Mouse (Mus musculus) brain, embryonic 14.5 days (tissue): ENCODE data around the gene Slc2a2.

ENCODE experiments used
- CTCF ChIP-seq: fragments of 200-500 bp; IDR thresholded peaks from 2 replicates; pipeline ENCODE4 v1.5.1; 2012; ENCODE audit warnings: inconsistent platforms, mild to moderate bottlenecking, moderate library complexity, borderline replicate concordance; ENCODE audit not compliant: insufficient read depth, insufficient read length; ENCODE audit errors: extremely low read depth
- POLR2A ChIP-seq: fragments of 200-500 bp; IDR thresholded peaks from 2 replicates; pipeline ENCODE4 v1.6.1; 2012; ENCODE audit warnings: mild to moderate bottlenecking, inconsistent platforms, borderline replicate concordance; ENCODE audit not compliant: poor library complexity, insufficient read depth, insufficient read length, severe bottlenecking; ENCODE audit errors: extremely low read depth

GRCm38 (mm10) chr3:28743251-28743650 is 45.5 kb downstream of the Slc2a2 start:
- TF ChIP-seq CTCF (no peak), POLR2A (no peak)
